Mouse (Mus musculus): ENCODE results near the gene Dynlrb2. TPM values are rescaled to one million over a fixed set of nuclear protein-coding genes. Genes with fewer than 3 reads are reported as not detected.

Gene Dynlrb2
- polyA plus RNA-seq, 1 experiment from 2014 or later: 4.3 TPM

DNA sequence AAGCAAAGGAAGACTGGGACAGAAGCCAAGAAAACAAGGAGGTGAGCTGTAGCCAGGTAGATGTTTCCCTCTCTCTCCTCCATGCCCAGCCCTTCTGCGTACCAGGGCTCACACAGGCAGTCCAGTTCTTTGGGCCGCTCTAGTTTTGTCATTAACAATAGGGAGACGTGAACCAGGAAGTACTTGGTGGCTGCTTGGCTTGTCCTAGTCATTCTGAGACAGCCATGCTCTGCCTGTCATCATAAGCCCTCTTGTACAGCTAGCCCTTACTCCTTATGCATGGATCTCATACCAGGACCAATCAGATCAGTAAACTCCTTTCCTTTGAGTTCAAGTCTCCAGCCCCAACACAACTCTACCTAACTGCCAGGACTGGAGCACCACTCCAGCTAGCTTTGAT, 48.0 kb downstream of the Dynlrb2 start:
- WGBS: 81% methylated on average over 3 of the region's 3 CpGs
- H3K9ac ChIP-seq (ENCODE audit: low read length): no peak overlapping the region
- no peak for ATAC-seq (replicated peaks; ENCODE audit: extremely low read depth, insufficient read depth, low FRiP score)
- H3K4me2 ChIP-seq (ENCODE audit: low read depth, low read length): no peak overlapping the region
- H3K9me3 ChIP-seq (replicated peaks; ENCODE audit: control insufficient read depth, low read length): no peaks in the 10 kb centered on the region
- no peak overlapping the region for H3K27ac ChIP-seq (ENCODE audit: low read length)
- H3K27me3 ChIP-seq (ENCODE audit: control insufficient read depth, insufficient read depth, low read length): no peaks in the 10 kb centered on the region
- no peaks in the 10 kb centered on the region for H3K4me1 ChIP-seq (ENCODE audit: control insufficient read depth, insufficient read depth, low read length)
- no peaks in the 10 kb centered on the region for H3K36me3 ChIP-seq (ENCODE audit: control insufficient read depth, insufficient read depth)
- no peak overlapping the region for H3K4me3 ChIP-seq (ENCODE audit: low read length)

Other genes starting within 250 kb of the Dynlrb2 start
- gene Cdyl2, start 228.0 kb downstream of the Dynlrb2 start, polyA plus RNA-seq (2015; fragmentation: Nextera tagmentation; extraction: Ambion mirVana): 4.8 and 5.2 TPM in 2 replicates